Mouse (Mus musculus) limb, embryonic 12.5 days (tissue): Measurements from ENCODE around the gene Phactr1. TPM values are rescaled to one million over a fixed set of nuclear protein-coding genes. Genes with fewer than 3 reads are reported as not detected.

Experiments used
- ATAC-seq: fragments of 200-750 bp; cut with Nextera tagmentation; 2 replicates; pipeline ENCODE4 v1.8.0; 2017; ENCODE audit warnings: low read depth, moderate TSS enrichment; ENCODE audit not compliant: insufficient number of reproducible peaks, insufficient read depth, low FRiP score, low TSS enrichment
- H3K27ac ChIP-seq: fragments of 300-500 bp; sonication (generic); 2 replicates; pipeline ENCODE4 v1.5.1; 2016; ENCODE audit warnings: mild to moderate bottlenecking, moderate library complexity
- H3K27me3 ChIP-seq: fragments of 300-500 bp; sonication (generic); 2 replicates; pipeline ENCODE4 v1.6.1; 2016; ENCODE audit warnings: mild to moderate bottlenecking, moderate library complexity
- H3K36me3 ChIP-seq: fragments of 300-500 bp; sonication (generic); 2 replicates; pipeline ENCODE4 v1.6.1; 2016; ENCODE audit warnings: mild to moderate bottlenecking, moderate library complexity
- H3K4me1 ChIP-seq: fragments of 300-500 bp; sonication (generic); replicated peaks from 2 replicates; pipeline ENCODE4 v1.6.1; 2016
- H3K4me2 ChIP-seq: fragments of 300-500 bp; sonication (generic); 2 replicates; pipeline ENCODE4 v1.6.1; 2016; ENCODE audit warnings: mild to moderate bottlenecking, moderate library complexity
- H3K4me3 ChIP-seq: fragments of 300-500 bp; sonication (generic); replicated peaks from 2 replicates; pipeline ENCODE4 v1.5.1; 2016; ENCODE audit warnings: mild to moderate bottlenecking
- H3K9ac ChIP-seq: fragments of 300-500 bp; sonication (generic); replicated peaks from 2 replicates; pipeline ENCODE4 v1.6.1; 2016; ENCODE audit warnings: mild to moderate bottlenecking, moderate library complexity
- H3K9me3 ChIP-seq: fragments of 300-500 bp; sonication (generic); 2 replicates; pipeline ENCODE4 v1.6.1; 2016; ENCODE audit warnings: mild to moderate bottlenecking, moderate library complexity
- WGBS: fragments of 180-500 bp; shearing (Covaris S2); methylation state at CpG from one replicate; pipeline ENCODE4 v1.1.7; 2016; 5-methylcytosine and 5-hydroxymethylcytosine counted together
- polyA plus RNA-seq: library from polyadenylated mRNA; unstranded; fragments of >200 nt; fragmentation: Nextera tagmentation; extraction: Ambion mirVana; gene quantifications from 2 replicates; pipeline ENCODE4 v1.2.1, GENCODE M21; 2016

Phactr1 gene
- polyA plus RNA-seq, 1 experiment from 2014 or later: 6.8 TPM

DNA sequence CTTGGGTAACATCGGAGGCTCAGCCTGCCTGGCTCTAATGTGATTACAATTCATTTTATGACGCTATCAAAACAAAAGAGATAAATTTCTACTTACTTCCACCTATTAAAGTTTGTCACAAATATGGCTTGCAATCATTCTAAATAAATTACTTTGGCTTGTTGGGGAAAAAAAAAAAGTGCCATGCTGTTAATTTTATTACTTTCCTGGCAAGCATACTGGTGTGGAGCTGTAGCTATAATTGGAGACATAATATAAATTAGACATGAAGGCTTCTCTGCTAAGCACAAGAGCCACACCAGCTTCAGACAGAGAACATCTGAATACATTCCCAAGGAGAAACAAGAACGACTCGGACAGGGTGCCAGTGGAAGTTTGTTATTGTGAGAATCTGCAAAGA is 315.8 kb downstream of the Phactr1 start:
- no peaks in the 10 kb centered on the region for H3K9me3 ChIP-seq
- H3K27ac ChIP-seq: no peak overlapping the region
- H3K4me1 ChIP-seq: no peaks in the 10 kb centered on the region; the same call in 1 of the 2 replicates
- 39% methylated on average over 4 of the region's 4 CpGs for WGBS
- no peak overlapping the region for H3K4me3 ChIP-seq
- H3K27me3 ChIP-seq: no peaks in the 10 kb centered on the region; the same call in 1 of the 2 replicates
- no peak for ATAC-seq
- no peak overlapping the region for H3K9ac ChIP-seq
- H3K4me2 ChIP-seq: no peak overlapping the region
- no peaks in the 10 kb centered on the region for H3K36me3 ChIP-seq

DNA sequence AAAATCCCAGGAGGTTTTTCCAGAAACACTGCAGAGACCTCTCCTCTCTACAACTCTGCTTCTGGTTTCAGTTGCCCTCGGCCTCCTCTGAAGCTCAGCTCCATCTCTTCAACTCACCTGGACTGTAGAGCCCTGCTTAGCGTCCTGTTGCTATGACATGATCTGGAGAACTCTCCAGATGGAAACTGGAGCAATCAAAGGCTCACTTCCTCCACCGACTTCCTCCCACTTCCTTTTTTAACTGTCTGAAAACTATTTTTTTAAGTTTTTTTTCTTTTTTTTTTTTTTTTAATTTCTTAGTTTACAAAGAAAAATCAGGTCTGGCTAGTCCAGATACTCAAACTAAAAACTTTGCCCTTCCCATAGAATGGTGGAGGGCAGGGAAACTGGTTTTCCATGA is 318.9 kb downstream of the Phactr1 start:
- WGBS: 82% methylated on average over 3 of the region's 3 CpGs
- no peaks in the 10 kb centered on the region for H3K27me3 ChIP-seq
- H3K9ac ChIP-seq: no peak overlapping the region
- no peaks in the 10 kb centered on the region for H3K9me3 ChIP-seq
- no peak overlapping the region for H3K27ac ChIP-seq
- ATAC-seq: no peak
- no peaks in the 10 kb centered on the region for H3K4me1 ChIP-seq
- H3K4me2 ChIP-seq: no peak overlapping the region
- H3K36me3 ChIP-seq: no peaks in the 10 kb centered on the region
- H3K4me3 ChIP-seq: no peak overlapping the region

DNA sequence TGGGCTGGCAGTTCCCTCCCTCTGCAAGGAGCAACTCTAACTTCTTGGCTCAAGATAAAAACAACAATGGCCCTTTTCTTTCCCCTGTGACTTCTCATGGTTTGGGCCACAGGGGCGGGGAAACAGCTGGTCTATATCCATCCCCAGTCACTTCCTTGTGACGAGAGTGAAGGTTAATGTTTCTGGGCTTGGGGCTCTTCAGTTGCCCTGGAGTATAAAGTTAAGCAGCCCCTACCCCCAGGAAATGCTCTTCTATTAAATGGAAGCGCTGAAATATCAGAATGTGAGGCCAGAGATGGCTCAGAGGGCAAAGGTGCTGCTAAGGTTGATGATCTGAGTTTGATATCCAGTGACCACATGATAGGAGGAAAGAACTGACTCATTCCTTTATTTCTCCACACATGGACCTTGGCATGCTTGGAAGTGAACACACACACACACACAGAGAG is 324.7 kb downstream of the Phactr1 start:
- H3K4me1 ChIP-seq: 0 out of 2 replicates have a peak, but pooled peaks cover 4% of the 10 kb centered on the region
- H3K36me3 ChIP-seq: no peaks in the 10 kb centered on the region
- no peak overlapping the region for H3K4me3 ChIP-seq
- no peaks in the 10 kb centered on the region for H3K27me3 ChIP-seq
- peak overlapping the region; percentile 42; the same call in 1 of the 2 replicates for H3K27ac ChIP-seq
- no peak overlapping the region for H3K4me2 ChIP-seq
- no peak for ATAC-seq
- H3K9me3 ChIP-seq: no peaks in the 10 kb centered on the region
- H3K9ac ChIP-seq: no peak overlapping the region
- WGBS: 33% methylated on average over 3 of the region's 3 CpGs

DNA sequence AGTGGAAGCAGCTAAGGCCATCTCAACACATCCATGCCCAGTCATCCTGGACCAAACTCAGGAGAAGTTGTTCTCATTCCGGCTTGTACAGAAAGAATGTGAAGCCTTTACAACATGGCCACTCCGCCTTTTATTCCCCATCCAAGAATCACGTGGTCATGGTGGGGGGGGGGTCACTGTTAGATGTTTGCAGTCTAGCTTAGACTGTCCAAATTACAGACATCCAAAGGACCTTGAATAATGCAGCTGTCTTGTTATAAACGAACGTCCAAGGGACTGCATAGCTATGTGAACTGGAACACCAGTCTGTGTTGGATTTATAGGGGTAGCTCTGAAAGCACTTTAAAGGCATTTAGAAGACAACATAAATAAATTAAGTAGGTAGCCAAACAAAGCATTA is 328.0 kb downstream of the Phactr1 start:
- Histone ChIP-seq H3K4me1 (0 out of 2 replicates have a peak, but pooled peaks cover 4% of the 10 kb centered on the region), H3K4me2 (no peak overlapping the region), H3K36me3 (no peaks in the 10 kb centered on the region), H3K27me3 (no peaks in the 10 kb centered on the region), H3K9me3 (no peaks in the 10 kb centered on the region), H3K9ac (no peak overlapping the region), H3K4me3 (no peak overlapping the region), H3K27ac (no peak overlapping the region)
- 68% methylated on average over 5 of the region's 5 CpGs for WGBS
- no peak for ATAC-seq

DNA sequence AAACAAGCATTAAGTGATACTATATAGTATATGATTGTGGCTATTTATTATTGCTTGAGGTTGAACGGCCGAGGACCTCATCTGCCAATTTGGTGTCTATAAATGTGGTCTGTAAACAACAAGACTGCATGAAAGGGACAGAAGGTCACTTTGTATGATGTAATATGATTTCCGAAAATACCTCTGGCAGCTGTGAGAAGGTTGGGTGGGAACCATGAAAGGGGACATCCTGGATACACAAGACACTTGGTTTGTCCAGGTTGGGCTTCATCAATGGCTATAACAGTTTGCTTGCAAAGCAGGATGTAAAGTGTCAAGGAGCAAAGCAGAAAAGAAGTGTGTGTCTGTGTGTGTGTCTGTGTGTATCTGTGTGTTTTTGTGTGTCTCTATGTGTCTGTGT is 329.2 kb downstream of the Phactr1 start:
- Histone ChIP-seq H3K27me3 (no peaks in the 10 kb centered on the region), H3K27ac (no peak overlapping the region), H3K4me2 (no peak overlapping the region), H3K4me3 (no peak overlapping the region), H3K9me3 (no peaks in the 10 kb centered on the region), H3K36me3 (no peaks in the 10 kb centered on the region), H3K4me1 (0 out of 2 replicates have a peak, but pooled peaks cover 4% of the 10 kb centered on the region), H3K9ac (no peak overlapping the region)
- WGBS: 79% methylated on average over 3 of the region's 3 CpGs
- no peak for ATAC-seq

DNA sequence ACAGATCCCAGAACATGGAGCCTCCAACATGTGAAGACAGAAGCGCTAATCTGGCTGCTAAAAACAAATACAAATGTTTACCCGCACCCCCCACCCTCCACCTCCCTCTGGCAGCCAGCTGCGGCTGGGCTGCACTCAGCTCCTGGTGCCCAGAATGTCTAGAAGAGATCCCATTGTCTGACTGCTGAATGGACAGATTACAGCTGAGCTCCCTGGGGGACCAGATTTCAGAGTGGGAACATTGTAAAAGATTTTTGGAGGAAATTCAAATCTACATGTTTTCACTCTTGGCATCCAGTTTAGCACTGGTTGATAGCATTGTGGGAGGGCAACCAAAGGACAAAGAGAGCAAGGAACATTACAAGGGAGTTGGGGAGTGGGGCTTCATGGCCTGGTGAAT is 331.1 kb downstream of the Phactr1 start:
- no peaks in the 10 kb centered on the region for H3K9me3 ChIP-seq
- 77% methylated on average over 3 of the region's 3 CpGs for WGBS
- H3K4me3 ChIP-seq: no peak overlapping the region
- no peak overlapping the region for H3K9ac ChIP-seq
- H3K27me3 ChIP-seq: no peaks in the 10 kb centered on the region
- H3K4me2 ChIP-seq: no peak overlapping the region
- ATAC-seq: no peak
- H3K36me3 ChIP-seq: no peaks in the 10 kb centered on the region
- H3K27ac ChIP-seq: no peak overlapping the region
- H3K4me1 ChIP-seq: no peaks in the 10 kb centered on the region; the same call in 1 of the 2 replicates

DNA sequence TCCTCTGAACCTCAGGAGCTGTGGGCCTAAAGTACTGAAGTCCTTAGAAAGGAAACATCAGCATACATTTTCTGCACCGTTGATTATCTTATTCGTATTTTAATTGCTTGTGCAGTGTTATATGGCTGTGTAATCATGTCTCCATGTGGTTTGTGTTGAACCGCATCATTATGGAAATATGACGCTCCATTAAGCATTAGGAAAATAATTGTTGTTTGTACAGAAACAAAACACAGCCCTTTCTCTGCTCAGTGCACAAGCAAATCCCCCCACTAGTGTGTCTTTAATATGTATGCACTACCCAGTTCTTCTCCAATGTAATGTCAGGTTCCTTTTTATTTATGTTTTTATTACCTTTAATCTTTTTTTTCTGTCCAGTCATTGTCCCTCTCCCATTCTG is 333.6 kb downstream of the Phactr1 start:
- H3K4me2 ChIP-seq: no peak overlapping the region
- WGBS: 81% methylated on average over 4 of the region's 4 CpGs
- H3K9me3 ChIP-seq: no peaks in the 10 kb centered on the region
- ATAC-seq: no peak
- no peak overlapping the region for H3K4me3 ChIP-seq
- peaks cover 3% of the 10 kb centered on the region; the same call in 1 of the 2 replicates for H3K4me1 ChIP-seq
- no peak overlapping the region for H3K27ac ChIP-seq
- H3K9ac ChIP-seq: no peak overlapping the region
- H3K27me3 ChIP-seq: no peaks in the 10 kb centered on the region
- H3K36me3 ChIP-seq: no peaks in the 10 kb centered on the region

DNA sequence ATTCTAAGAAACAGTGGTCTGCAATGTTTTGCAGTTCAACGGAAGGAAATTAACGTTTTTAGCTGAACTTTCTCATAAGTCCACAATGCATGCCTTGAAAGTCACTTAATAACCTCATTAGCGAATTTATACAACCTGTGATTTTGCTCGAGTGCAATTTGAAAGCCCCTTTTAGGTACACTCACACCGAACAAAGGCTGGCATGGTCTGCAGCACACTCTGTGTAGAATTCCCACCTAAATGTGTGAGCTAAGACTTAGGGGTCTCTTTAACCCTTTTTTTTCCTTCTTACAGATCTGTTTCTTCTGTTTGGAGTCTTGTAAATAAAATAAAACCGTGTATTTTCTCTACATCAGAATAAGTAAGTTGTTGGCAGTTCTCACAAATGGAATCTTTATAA is 335.3 kb downstream of the Phactr1 start:
- WGBS: 45% methylated on average over 6 of the region's 6 CpGs
- H3K36me3 ChIP-seq: no peaks in the 10 kb centered on the region

DNA sequence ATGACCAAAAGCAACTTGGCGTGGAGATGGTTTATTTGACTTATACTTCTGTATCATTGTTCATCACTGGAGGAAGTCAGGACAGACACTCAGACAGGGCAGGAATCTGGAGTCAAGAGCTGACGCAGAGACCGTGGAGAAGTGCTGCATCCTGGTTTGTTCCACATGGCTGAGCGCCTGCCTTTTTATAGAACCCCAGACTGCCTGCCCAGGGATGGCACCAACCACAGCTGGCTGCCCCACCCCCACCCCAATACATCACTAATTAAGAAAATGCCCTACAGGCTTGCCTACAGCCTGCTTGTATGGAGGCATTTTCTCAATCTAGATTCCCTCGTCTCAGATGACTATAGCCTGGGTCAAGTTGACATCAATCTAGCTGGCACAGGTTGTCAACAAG is 338.4 kb downstream of the Phactr1 start:
- Histone ChIP-seq H3K4me1 (peaks cover 6% of the 10 kb centered on the region; the same call in 1 of the 2 replicates), H3K4me3 (no peak overlapping the region), H3K27me3 (no peaks in the 10 kb centered on the region), H3K9ac (no peak overlapping the region), H3K36me3 (no peaks in the 10 kb centered on the region), H3K4me2 (no peak overlapping the region), H3K27ac (no peak overlapping the region), H3K9me3 (no peaks in the 10 kb centered on the region)
- WGBS: 72% methylated on average over 5 of the region's 5 CpGs
- no peak for ATAC-seq

More for the DNA sequence above, 335.3 kb downstream of the Phactr1 start:
- no peak overlapping the region for H3K4me3 ChIP-seq
- ATAC-seq: 0 out of 2 replicates have a peak, but pooled peaks have one; percentile 66
- no peak overlapping the region for H3K9ac ChIP-seq
- peaks cover 6% of the 10 kb centered on the region; the same call in 1 of the 2 replicates for H3K4me1 ChIP-seq
- H3K27me3 ChIP-seq: no peaks in the 10 kb centered on the region
- no peak overlapping the region for H3K4me2 ChIP-seq
- no peaks in the 10 kb centered on the region for H3K9me3 ChIP-seq
- no peak overlapping the region for H3K27ac ChIP-seq

DNA sequence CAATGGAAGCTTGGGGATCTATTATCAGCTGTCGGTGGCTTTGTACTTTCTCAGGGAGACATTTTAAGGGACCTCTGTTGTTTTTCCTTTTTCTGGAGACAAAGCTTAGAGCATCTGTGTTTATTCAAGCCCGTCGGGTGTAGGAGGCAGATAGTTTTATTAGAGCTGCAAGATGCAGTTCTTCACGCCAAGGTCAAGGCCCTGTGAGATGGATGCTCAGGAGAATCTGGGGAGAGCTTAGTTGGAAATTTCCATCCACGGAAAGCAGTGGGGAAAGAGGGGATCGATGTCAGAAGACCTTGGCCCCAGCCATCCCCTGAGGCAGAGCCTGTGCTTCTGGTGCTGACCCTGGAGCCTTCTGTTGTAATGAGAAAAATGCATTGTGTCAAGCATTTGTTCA is 340.6 kb downstream of the Phactr1 start:
- Histone ChIP-seq H3K4me1 (peaks cover 6% of the 10 kb centered on the region; the same call in 1 of the 2 replicates), H3K9me3 (peaks cover 4% of the 10 kb centered on the region; the same call in 1 of the 2 replicates), H3K36me3 (no peaks in the 10 kb centered on the region), H3K27ac (no peak overlapping the region), H3K27me3 (no peaks in the 10 kb centered on the region), H3K4me3 (no peak overlapping the region), H3K4me2 (no peak overlapping the region), H3K9ac (no peak overlapping the region)
- 81% methylated on average over 6 of the region's 6 CpGs for WGBS
- ATAC-seq: no peak

DNA sequence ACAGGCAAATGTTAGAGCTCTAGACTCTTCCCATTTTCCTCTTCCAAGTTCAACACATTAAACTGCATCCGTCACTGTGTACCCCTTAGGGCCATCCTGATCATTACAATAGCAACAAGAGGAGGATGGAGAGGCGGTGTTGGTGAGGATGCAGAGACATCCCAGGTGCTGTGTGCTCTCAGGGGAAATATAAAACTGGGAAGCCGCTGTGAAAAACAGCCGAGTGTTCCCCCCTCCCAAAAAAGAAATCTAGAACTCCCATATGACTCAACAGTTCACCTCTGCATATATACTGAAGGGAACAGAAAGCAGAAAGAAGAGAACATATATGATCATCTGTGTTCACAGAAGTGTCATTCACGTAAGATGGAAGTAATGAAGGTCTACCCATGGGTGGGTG is 342.6 kb downstream of the Phactr1 start:
- no peaks in the 10 kb centered on the region for H3K27me3 ChIP-seq
- no peak overlapping the region for H3K27ac ChIP-seq
- no peaks in the 10 kb centered on the region for H3K36me3 ChIP-seq
- 83% methylated on average over 5 of the region's 5 CpGs for WGBS
- H3K4me2 ChIP-seq: no peak overlapping the region
- peaks cover 6% of the 10 kb centered on the region; the same call in 1 of the 2 replicates for H3K4me1 ChIP-seq
- H3K9me3 ChIP-seq: peaks cover 4% of the 10 kb centered on the region; the same call in 1 of the 2 replicates
- no peak overlapping the region for H3K4me3 ChIP-seq
- ATAC-seq: no peak
- H3K9ac ChIP-seq: no peak overlapping the region; the same call in 1 of the 2 replicates

DNA sequence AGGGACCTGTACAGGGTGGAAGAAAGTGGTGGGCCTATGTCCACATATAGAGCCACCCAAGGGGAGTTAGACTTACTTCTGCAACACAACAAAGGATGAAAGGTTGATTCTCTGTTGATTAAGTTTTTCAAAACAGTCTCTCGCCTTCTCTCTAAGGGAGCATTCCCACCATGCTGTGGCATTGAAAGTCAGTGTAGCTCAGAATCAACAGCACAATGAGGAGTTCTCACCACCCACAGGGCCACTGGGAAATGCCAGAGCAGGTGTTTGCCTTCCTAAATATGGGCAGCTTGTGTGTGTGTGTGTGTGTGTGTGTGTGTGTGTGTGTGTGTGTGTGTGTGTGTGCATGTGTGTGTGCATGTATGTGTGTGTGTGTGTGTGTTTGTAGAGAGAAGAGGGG is 347.1 kb downstream of the Phactr1 start:
- 70% methylated on average over 1 of the region's 1 CpGs for WGBS
- Histone ChIP-seq H3K9me3 (peaks cover 6% of the 10 kb centered on the region; the same call in 1 of the 2 replicates), H3K4me1 (no peaks in the 10 kb centered on the region), H3K27ac (no peak overlapping the region), H3K36me3 (no peaks in the 10 kb centered on the region), H3K4me3 (no peak overlapping the region), H3K4me2 (no peak overlapping the region), H3K9ac (no peak overlapping the region), H3K27me3 (no peaks in the 10 kb centered on the region)
- no peak for ATAC-seq
